Mouse (Mus musculus) mammary gland, adult 2 months (tissue): ENCODE data around the gene Muc5ac. TPM values are rescaled to one million over a fixed set of nuclear protein-coding genes. Genes with fewer than 3 reads are reported as not detected.

Experiments
- polyA plus RNA-seq: library from polyadenylated mRNA; depleted of rRNA; stranded (reverse); fragments of >200 nt; gene quantifications from 2 replicates; pipeline ENCODE4 v1.2.3, GENCODE M21; 2012; ENCODE audit warnings: low replicate concordance; rRNA removed

The Muc5ac gene
- polyA plus RNA-seq: 0.03 and 0.05 TPM in 2 replicates

GRCm38 (mm10) chr7:141788677-141789452, at the start of gene Muc5ac:
Muc5ac (plus strand) TSS chr7:141788972.

DNA sequence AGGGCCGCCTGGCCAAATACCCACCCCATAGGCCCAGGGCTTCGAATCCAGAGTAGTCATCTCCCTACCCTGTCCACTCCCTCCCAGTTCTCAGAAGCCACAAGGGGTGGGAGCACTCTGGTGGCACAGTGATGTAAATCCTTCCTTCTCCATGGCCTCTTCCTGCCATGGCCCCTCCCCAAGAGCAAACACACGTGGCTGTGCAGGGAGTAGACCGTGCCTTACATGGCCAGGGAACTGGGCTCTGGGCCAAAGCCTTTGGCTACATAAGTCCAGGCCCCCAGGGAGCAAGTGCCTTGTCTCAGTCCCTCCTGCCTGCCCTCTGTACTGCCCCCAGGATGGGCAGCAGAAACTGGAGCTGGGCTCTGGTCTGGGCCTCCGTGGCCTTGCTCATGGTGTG, 50.0 kb downstream of the Muc5ac start, which contains the start of gene Muc5b:
Gene Muc5b (plus strand): TSS at position 292 of the 400 bp plus-strand sequence.

Other genes starting within 250 kb of the Muc5ac start
- gene Chid1, start 249.1 kb upstream of the Muc5ac start, polyA plus RNA-seq: 30.1 and 37.1 TPM in 2 replicates
- 56.9 and 63.6 TPM in 2 replicates for gene Ap2a2, start 226.8 kb upstream of the Muc5ac start, polyA plus RNA-seq
- 0.01 TPM in 1 of 2 replicates, not detected in the other for gene Muc6, start 133.7 kb upstream of the Muc5ac start, polyA plus RNA-seq
- 0.40 and 0.54 TPM in 2 replicates for gene Muc2, start 98.6 kb upstream of the Muc5ac start, polyA plus RNA-seq
- 0.01 TPM in 1 of 2 replicates, not detected in the other for gene Muc5b, start 50.1 kb downstream of the Muc5ac start, polyA plus RNA-seq
- gene Tollip, start 129.5 kb downstream of the Muc5ac start, polyA plus RNA-seq: 59.3 and 85.8 TPM in 2 replicates
- gene Brsk2, start 160.8 kb downstream of the Muc5ac start, polyA plus RNA-seq: 0.13 and 0.22 TPM in 2 replicates